Mouse (Mus musculus) heart, embryonic 15.5 days (tissue): Measurements from ENCODE around the gene Gmds. TPM values are rescaled to one million over a fixed set of nuclear protein-coding genes. Genes with fewer than 3 reads are reported as not detected.
A peak's percentile ranks its signal among the peaks of the same experiment; 100 is the strongest.

Experiments
- ATAC-seq: fragments of 200-750 bp; cut with Nextera tagmentation; replicated peaks from 2 replicates; pipeline ENCODE4 v1.8.0; 2017; ENCODE audit warnings: low read depth, moderate TSS enrichment; ENCODE audit not compliant: insufficient number of reproducible peaks, insufficient read depth, low FRiP score
- H3K27ac ChIP-seq: fragments of 300-500 bp; sonication (generic); 2 replicates; pipeline ENCODE4 v1.5.1; 2015; ENCODE audit warnings: mild to moderate bottlenecking, inconsistent platforms
- H3K27me3 ChIP-seq: fragments of 300-500 bp; sonication (generic); 2 replicates; pipeline ENCODE4 v1.6.1; 2015; ENCODE audit warnings: inconsistent platforms
- H3K36me3 ChIP-seq: fragments of 300-500 bp; sonication (generic); 2 replicates; pipeline ENCODE4 v1.6.1; 2015; ENCODE audit warnings: mild to moderate bottlenecking, inconsistent platforms
- H3K4me1 ChIP-seq: fragments of 300-500 bp; sonication (generic); replicated peaks from 2 replicates; pipeline ENCODE4 v1.6.1; 2015; ENCODE audit warnings: inconsistent platforms
- H3K4me2 ChIP-seq: fragments of 300-500 bp; sonication (generic); 2 replicates; pipeline ENCODE4 v1.6.1; 2015; ENCODE audit warnings: inconsistent platforms, mild to moderate bottlenecking, moderate library complexity
- H3K4me3 ChIP-seq: fragments of 300-500 bp; sonication (generic); 2 replicates; pipeline ENCODE4 v1.5.1; 2015; ENCODE audit warnings: mild to moderate bottlenecking, inconsistent platforms
- H3K9ac ChIP-seq: fragments of 300-500 bp; sonication (generic); 2 replicates; pipeline ENCODE4 v1.6.1; 2015; ENCODE audit warnings: mild to moderate bottlenecking, inconsistent platforms
- H3K9me3 ChIP-seq: fragments of 300-500 bp; sonication (generic); replicated peaks from 2 replicates; pipeline ENCODE4 v1.6.1; 2016; ENCODE audit warnings: inconsistent platforms
- WGBS: fragments of 180-500 bp; shearing (Covaris S2); methylation state at CpG from one replicate; pipeline ENCODE4 v1.1.7; 2015; ENCODE audit warnings: mixed read lengths; 5-methylcytosine and 5-hydroxymethylcytosine counted together
- polyA plus RNA-seq: library from polyadenylated mRNA; unstranded; fragments of >200 nt; fragmentation: Nextera tagmentation; extraction: Ambion mirVana; gene quantifications from 2 replicates; pipeline ENCODE4 v1.2.1, GENCODE M21; 2015

The Gmds gene
- polyA plus RNA-seq, 1 experiment from 2014 or later: 19.4 TPM

GRCm38 (mm10) chr13:31793163-31793562, 545.4 kb downstream of the Gmds start:
- WGBS: 16% methylated on average over 5 of the region's 5 CpGs
- no peak for ATAC-seq

GRCm38 (mm10) chr13:31792480-31793132, 545.9 kb downstream of the Gmds start:
- no peak for ATAC-seq
- no peak overlapping the region for H3K9ac ChIP-seq
- H3K27me3 ChIP-seq: peaks cover 16% of the 10 kb centered on the region; the same call in 1 of the 2 replicates
- no peaks in the 10 kb centered on the region for H3K9me3 ChIP-seq
- H3K36me3 ChIP-seq: no peaks in the 10 kb centered on the region
- 9% methylated on average over 17 of the region's 17 CpGs for WGBS
- peak overlapping the region; percentile 57 for H3K4me2 ChIP-seq
- H3K4me3 ChIP-seq: peak overlapping the region; percentile 35
- H3K4me1 ChIP-seq: peaks cover 3% of the 10 kb centered on the region; the same call in 1 of the 2 replicates
- H3K27ac ChIP-seq: no peak overlapping the region

More at GRCm38 (mm10) chr13:31793163-31793562, 545.4 kb downstream of the Gmds start:
- H3K4me3 ChIP-seq: peak overlapping the region; percentile 35; the same call in 1 of the 2 replicates
- H3K27me3 ChIP-seq: peaks cover 22% of the 10 kb centered on the region
- H3K27ac ChIP-seq: no peak overlapping the region
- no peaks in the 10 kb centered on the region for H3K9me3 ChIP-seq
- H3K36me3 ChIP-seq: no peaks in the 10 kb centered on the region
- peaks cover 8% of the 10 kb centered on the region for H3K4me1 ChIP-seq
- no peak overlapping the region for H3K9ac ChIP-seq
- H3K4me2 ChIP-seq: peak overlapping the region; percentile 57

GRCm38 (mm10) chr13:31784757-31785156, 553.8 kb downstream of the Gmds start:
- 64% methylated on average over 7 of the region's 7 CpGs for WGBS
- Histone ChIP-seq H3K36me3 (no peaks in the 10 kb centered on the region), H3K4me2 (no peak overlapping the region), H3K9me3 (no peaks in the 10 kb centered on the region), H3K4me3 (no peak overlapping the region), H3K27me3 (no peaks in the 10 kb centered on the region), H3K4me1 (no peaks in the 10 kb centered on the region), H3K27ac (no peak overlapping the region), H3K9ac (no peak overlapping the region)
- ATAC-seq: no peak

DNA sequence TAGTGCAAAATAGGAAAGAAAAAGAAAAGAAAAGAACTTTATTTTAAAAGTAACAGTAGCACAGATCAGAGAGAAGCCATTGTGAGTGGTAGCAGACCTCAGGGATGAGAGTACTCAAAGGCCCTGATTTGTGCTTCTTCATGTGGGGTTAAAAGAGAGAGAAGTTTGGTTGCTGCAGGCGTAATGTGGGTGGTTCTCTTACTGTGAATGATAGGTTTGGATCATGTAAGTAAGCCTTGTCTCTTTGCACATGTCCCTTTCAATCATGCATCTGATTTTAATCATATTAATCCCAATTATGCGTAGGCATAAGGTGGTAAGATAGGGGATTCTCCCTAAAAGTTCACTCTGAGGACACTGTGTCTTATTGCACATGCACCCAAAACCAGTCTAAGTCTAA, 556.5 kb downstream of the Gmds start:
- no peak for ATAC-seq
- H3K4me3 ChIP-seq: no peak overlapping the region
- WGBS: 86% methylated on average over 2 of the region's 2 CpGs
- no peaks in the 10 kb centered on the region for H3K36me3 ChIP-seq
- no peaks in the 10 kb centered on the region for H3K9me3 ChIP-seq
- no peaks in the 10 kb centered on the region for H3K4me1 ChIP-seq
- H3K9ac ChIP-seq: no peak overlapping the region
- no peaks in the 10 kb centered on the region for H3K27me3 ChIP-seq
- H3K27ac ChIP-seq: no peak overlapping the region
- H3K4me2 ChIP-seq: no peak overlapping the region

- Histone ChIP-seq H3K9ac (no peak overlapping the region), H3K36me3 (no peaks in the 10 kb centered on the region), H3K9me3 (no peaks in the 10 kb centered on the region), H3K27me3 (no peaks in the 10 kb centered on the region), H3K4me1 (no peaks in the 10 kb centered on the region), H3K4me3 (no peak overlapping the region), H3K4me2 (no peak overlapping the region), H3K27ac (no peak overlapping the region)
- WGBS: 74% methylated on average over 3 of the region's 3 CpGs
- ATAC-seq: no peak
Observed at GRCm38 (mm10) chr13:31780299-31780698, 558.2 kb downstream of the Gmds start.

DNA sequence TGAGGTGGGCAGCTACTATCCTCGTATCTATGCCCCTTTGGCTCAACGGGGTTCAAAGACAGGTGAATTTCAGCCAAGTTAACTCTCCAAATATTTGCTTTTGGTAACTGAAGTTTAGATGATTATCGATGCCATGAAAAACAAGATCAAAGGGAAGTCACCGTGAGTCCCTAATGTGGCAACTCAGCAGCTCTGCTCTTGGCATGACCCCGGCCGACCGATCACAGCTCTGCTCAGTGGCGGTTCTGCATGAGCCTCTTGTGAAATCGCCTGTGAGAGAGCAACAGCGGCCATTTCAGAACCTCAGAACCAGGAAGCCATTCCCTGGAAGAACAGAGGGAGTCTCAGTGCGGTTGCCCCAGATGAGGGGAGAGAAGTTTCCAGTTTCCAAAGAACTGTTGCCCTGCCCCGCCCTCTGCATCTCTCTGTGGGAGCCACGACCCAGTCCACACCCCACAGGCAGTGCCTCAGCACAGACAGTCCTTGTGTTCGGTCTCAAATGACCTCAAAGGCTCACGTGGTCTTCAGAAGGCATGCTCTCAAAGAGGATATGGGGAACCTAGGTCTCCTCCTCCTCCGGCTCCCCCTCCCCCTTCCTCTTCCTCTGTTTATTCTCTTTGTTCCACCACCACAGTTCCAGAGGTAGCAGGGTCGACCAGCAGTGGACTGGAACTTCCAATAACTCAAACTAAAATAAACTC, 559.1 kb downstream of the Gmds start:
- 64% methylated on average over 17 of the region's 17 CpGs for WGBS
- Histone ChIP-seq H3K4me1 (no peaks in the 10 kb centered on the region), H3K9me3 (no peaks in the 10 kb centered on the region), H3K27me3 (no peaks in the 10 kb centered on the region), H3K4me2 (no peak overlapping the region), H3K4me3 (no peak overlapping the region), H3K9ac (no peak overlapping the region), H3K36me3 (no peaks in the 10 kb centered on the region), H3K27ac (no peak overlapping the region)
- ATAC-seq: 0 out of 2 replicates have a peak, but pooled peaks have one; percentile 21

- no peak for ATAC-seq
- H3K27ac ChIP-seq: no peak overlapping the region
- H3K4me1 ChIP-seq: no peaks in the 10 kb centered on the region
- H3K9ac ChIP-seq: no peak overlapping the region
- H3K4me3 ChIP-seq: no peak overlapping the region
- no peaks in the 10 kb centered on the region for H3K9me3 ChIP-seq
- WGBS: 64% methylated on average over 5 of the region's 5 CpGs
- H3K4me2 ChIP-seq: no peak overlapping the region
- H3K36me3 ChIP-seq: no peaks in the 10 kb centered on the region
- H3K27me3 ChIP-seq: no peaks in the 10 kb centered on the region
Observed at GRCm38 (mm10) chr13:31775762-31776161, 562.8 kb downstream of the Gmds start.

DNA sequence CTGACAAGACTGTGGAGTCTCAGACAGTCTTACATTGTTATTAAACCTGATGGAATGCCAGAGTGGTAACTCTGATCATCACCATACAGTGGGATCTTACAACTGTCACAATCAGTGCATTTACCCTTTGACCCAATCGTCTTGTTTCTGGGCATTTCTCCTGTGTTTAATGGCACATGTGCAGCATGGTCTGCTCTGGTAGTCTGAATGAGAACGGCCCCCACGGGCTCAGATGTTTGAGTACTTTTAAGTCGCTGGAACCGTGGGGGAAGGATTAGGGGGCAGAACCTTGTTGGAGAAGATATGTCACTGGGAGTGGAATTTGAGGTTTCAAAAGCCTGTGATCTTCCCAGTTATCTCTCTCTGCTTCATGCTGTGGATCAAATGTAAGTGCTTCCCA, 565.7 kb downstream of the Gmds start:
- no peak overlapping the region for H3K27ac ChIP-seq
- ATAC-seq: no peak
- H3K9ac ChIP-seq: no peak overlapping the region
- H3K9me3 ChIP-seq: no peaks in the 10 kb centered on the region
- no peaks in the 10 kb centered on the region for H3K4me1 ChIP-seq
- no peaks in the 10 kb centered on the region for H3K27me3 ChIP-seq
- no peaks in the 10 kb centered on the region for H3K36me3 ChIP-seq
- no peak overlapping the region for H3K4me3 ChIP-seq
- no peak overlapping the region for H3K4me2 ChIP-seq
- 72% methylated on average over 5 of the region's 5 CpGs for WGBS
